Mouse (Mus musculus) cerebellum, adult 11 months (tissue): ENCODE measurements around the gene Rab10.

Experiments used
- DNase-seq: peaks from one replicate; pipeline ENCODE4 v3.0.0; 2022

The Rab10 gene

DNA sequence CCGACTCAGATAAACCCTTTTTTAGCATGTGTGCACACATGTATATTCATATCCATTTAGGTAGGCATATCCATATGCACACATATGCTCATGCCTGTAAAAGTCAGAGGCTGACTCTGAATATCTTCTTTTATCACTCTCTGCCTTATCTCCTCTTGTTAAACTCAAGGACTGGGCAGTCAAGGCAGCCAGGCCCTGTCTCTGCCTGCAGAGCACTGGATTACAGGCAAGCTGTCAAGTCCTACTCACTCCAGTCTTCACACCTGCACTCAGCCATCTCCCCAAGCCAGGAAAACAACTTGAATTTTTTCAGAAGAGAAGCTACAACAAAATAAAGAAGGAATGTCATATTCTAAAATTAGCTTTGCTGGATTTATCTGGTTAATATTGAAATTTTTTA, 17.9 kb downstream of the Rab10 start:
- DNase-seq, result no peak

- no peak for DNase-seq
These were observed 18.7 kb downstream of the Rab10 start for GRCm38 (mm10) chr12:3291038-3291437.

DNA sequence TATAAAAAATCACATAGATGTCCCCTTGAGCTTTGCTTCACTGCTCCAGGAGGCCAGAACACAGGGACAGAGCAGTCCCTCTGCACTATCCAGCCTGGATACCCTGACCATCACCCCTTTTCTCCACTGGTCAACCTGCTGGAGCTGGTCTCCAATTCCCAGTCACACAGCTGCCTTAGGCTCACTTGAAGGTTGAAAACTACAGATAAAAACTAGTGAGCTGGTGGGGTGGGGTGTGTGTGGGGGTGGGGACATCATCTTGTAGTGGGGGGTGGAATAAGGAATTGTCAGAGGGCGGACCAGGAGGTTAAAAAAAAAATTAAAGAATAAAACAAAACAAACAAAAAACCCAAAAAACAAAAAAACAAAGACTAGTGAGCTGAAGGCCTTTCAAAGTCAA, 21.3 kb downstream of the Rab10 start:
- no peak for DNase-seq

DNA sequence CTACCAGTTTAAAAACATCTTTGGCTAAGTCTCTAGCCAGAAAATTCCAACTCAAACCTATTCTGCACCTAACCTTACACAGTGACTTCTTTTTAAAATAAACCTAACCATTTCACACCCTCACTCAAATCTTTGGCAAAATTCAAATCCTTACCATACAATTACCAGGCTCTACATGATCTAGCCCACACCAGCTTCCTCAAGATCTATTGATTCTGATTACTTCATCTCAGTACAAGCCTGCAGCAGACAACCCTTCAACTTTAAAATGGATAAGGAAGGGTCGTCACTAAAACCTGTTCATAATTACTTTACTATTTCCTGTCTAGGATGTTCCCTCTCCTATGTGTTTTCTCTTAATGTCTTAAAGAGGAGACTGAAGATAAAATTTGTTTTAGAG, 23.9 kb downstream of the Rab10 start:
- DNase-seq, result no peak

DNA sequence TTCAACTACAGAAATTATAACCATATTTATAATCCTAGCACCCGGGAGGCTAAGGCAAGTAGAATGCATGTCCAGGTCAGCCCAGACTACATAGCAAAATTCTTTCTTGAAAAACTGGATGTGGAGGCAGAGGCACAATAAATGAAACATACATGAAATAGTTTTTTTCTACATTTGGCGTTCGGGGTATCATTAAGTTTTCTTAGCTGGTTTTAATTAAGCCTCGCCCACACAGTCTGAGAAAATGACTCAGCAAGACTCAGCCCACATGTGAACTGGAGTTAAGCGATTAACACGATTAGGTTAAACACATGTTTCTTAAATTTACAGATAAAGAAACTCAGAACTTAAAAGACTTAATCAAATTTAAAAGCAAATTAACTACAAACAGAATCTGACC, 24.4 kb downstream of the Rab10 start:
- DNase-seq, result no peak

DNA sequence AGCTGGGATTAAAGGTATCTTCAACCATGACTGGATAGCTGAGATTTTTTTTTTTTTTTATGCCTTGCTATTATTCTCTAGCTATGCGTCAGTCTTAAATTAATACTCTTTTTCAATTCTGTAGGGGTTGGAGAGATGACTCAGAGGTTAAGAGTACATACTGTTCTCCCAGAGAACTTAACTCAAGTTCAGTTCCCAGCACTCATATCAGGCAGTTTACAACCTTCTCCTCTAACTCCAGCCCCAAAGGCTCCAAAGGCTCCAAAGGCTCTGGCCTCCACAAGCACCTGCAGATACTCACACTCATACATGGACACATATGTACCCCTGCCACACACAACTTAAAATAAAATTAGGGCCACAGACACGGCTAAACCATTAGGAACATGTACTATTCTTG, 25.3 kb downstream of the Rab10 start:
- DNase-seq, result no peak

GRCm38 (mm10) chr12:3283829-3284440, 25.8 kb downstream of the Rab10 start:
- no peak for DNase-seq

- DNase-seq, result no peak
These were observed 26.8 kb downstream of the Rab10 start for GRCm38 (mm10) chr12:3282954-3283353.

DNA sequence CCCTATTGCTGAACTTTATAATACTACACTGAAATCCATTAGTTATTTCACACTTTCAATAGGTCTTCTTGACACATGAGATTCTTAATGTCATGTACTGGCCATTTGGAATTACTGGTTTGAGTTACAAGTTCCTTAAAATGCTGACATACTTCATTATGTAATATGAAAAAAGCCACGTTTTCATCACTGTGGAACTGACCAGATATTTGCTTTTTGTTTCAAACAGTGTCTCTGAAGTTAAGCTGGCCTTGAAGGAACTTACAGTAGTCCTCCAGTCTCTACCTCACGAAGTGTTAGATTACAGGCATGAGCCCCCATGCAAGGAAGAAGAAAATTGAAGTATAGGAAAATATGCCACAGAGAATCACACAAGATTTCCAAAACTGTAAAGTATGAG, 27.2 kb downstream of the Rab10 start:
- DNase-seq, result no peak

DNA sequence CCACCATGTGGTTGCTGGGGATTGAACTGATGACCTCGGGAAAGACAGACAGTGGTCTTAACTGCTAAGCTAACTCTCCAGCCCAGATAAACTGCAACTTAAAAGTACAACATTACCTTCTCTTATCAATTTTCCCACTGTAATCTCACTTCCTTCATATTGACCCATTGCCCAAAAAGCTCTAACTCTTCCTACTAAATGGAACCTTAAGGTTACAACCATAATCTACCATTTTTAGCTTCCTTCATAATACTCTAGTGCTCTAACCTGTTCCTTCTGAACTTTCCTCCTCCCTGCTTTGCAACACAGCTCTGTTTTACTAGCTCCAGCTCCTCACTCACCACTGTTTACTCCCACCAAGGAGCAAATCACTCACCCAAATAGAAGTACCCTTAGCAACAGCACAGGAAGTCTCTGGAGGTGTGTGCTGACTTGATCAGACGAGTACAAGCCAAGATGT, 30.9 kb downstream of the Rab10 start:
- DNase-seq, result no peak

GRCm38 (mm10) chr12:3270818-3271217, 39.0 kb downstream of the Rab10 start:
- no peak for DNase-seq

DNA sequence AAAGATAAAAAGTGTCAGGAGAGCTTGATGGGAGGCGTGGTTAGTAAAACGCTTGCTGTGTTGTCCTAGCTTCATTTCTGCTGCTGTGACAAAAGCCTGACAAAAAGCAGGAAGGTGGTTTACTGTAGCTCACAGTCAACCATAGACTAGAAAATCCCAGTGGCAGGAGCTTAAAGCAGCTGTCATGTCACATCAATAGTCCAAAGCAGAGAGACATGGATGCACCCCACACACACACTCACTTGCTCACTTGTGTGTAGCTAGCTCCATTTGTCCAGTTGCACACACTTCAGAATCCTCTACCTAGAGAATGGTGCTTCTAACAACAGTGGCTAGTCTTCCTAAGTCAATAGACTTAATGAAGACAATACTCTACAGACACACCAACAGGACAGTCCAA, 42.4 kb downstream of the Rab10 start:
- DNase-seq, result no peak

DNA sequence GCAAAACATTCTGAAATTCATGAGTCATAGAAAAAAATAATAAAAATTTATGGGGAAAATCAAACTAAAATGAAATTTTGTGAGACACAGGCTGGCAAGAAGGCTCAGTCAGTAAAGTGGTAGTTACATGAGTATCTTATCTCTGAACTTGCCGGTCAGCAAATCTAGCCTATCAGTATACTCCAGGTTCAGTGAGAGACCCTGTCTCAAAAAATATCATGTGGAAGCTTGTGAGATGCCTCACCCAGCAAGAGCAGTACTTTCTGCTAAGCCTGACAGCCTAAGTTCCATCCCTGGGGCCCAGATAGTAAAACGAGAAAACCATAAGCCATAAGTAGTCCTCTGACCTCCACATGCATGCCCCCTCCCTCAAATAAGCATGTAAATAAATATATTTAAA, 44.6 kb downstream of the Rab10 start:
- no peak for DNase-seq

GRCm38 (mm10) chr12:3264449-3264848, 45.3 kb downstream of the Rab10 start:
- DNase-seq, result no peak

DNA sequence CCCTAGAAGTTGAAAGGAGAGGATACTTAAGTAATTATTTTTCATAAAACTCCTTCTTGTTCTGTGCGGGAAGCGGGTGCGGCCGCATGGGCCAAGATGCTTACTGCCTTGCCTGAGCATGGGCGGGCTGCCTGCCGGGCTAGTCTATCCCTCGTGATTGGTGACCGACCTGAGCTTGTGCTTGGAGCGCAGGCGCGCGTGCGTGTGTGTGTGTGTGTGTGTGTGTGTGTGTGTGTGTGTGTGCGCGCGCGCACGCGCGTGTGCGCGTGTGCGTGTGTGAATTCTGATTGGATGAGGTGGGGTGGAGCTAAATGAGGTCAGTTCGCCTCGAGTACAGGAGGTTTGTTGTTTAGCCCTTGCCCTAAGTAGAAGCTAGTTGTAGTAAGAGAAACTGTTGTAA, 48.2 kb downstream of the Rab10 start:
- DNase-seq, result no peak

DNA sequence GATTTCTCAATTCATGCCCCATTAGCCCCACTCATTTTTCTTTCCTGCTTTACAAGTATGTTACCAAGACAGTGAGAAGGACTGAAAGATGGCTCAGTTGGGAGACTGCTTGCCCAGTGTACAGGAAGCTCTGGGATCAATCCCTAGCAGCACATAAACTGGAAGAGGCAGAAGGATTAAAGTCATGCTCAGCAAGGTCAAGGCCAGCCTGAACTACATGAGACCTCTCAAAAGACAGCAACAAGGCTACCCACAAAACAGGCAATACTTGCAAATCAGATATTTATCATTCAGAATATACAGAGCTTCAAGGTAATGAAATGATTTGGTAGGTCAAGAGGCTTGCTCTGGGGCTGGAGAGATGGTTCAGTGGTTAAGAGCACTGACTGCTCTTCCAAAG, 53.8 kb downstream of the Rab10 start:
- no peak for DNase-seq

- DNase-seq, result no peak
These were observed 54.3 kb downstream of the Rab10 start for GRCm38 (mm10) chr12:3255435-3255834.

DNA sequence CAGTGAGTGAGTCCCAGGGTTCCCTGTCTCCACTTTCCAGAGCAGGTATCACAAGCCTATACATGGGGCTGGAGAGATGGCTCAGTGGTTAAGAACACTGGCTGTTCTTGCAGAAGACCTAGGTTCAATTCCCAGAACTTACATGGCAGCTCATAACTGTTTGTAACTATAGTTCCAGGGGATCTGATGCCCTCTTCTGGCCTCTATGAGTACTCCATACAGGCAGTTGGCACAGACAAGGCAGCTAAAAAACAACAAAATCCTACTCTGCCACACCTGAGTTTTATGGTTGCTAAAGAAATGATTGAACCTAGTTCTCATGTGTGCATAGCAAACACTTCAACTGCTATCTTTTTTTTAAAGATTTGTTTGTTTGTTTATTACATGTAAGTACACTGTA, 56.2 kb downstream of the Rab10 start:
- DNase-seq, result no peak

- DNase-seq, result no peak
These were observed 63.7 kb downstream of the Rab10 start for GRCm38 (mm10) chr12:3246091-3246490.

DNA sequence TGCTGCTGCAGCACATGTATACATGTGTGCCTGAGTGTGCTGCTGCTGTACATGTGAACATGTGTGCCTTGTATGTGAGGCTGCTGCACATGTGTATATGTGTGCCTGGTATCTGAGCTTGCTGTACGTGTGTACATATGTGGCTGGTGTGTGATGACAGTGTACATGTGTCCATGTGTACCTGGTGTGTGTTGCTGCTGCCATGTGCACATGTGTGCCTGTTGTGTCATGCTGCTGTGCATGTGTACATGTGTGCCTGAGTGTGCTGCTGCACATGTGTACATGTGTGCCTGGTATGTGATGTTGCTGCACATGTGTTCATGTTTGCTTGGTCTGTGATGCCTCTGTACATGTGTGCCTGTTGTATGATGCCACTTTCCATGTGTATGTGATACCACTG, 70.2 kb downstream of the Rab10 start:
- DNase-seq, result no peak

DNA sequence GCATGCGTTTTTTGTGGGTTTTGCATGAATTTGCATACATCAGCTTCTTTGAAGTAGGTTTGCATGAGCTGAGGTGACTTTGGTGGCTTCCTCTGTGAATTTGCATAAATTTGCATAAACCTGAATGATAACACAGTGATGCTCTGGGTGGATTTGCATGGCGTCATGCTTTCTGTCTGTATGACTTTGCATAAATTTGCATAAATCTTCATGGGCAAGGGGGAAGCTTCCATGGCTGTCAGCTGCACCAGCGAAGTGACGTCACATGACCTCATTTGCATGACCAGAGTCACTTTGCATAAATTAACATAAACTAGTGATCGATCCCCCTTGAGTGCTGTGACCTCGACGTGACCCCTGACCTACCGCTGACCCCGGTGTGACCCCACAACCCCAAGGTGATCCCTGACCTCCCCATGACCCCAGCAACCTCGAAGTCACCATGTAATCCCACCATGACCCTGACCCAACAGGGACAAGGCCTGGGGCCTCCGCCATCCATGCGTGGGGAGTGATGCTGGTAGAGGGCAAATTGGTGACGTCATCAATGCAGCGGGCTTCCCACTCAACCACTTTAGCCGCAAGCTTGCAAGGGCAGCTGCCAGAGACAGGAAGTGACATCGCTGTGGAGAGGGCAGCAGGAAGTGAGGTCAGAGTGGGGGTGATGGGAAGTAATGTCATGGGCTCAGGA, 71.3 kb downstream of the Rab10 start:
- peak; percentile 22 for DNase-seq

- no peak for DNase-seq
These were observed 72.0 kb downstream of the Rab10 start for GRCm38 (mm10) chr12:3237799-3238198.

GRCm38 (mm10) chr12:3236831-3237681, 72.7 kb downstream of the Rab10 start:
- DNase-seq, result peak; percentile 65

DNA sequence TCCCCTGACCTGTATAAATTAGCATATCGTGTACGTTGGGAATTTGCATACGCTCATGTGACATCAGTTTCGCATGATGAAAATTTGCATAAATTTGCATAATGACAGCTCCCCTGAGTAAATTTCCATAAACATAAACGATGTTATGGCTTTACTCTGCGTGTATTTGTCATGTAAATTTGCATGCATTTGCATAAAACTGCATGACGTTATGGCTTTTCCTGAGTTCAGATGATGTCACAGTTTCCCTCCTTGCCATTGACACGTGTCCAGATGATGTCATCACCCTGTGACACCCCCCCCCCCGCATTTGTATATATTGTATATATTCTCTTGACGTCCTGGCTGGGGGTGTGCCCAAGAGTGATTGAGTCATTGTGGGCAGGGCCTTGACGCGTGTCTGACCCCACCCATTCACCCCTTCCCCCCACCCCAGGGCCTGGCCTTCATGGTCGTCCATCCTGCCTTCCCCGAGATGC, 73.6 kb downstream of the Rab10 start:
- peak; percentile 64 for DNase-seq
